Mouse (Mus musculus) gastrocnemius, adult 2 months (tissue): ENCODE measurements around the gene Tenm2. TPM values are rescaled to one million over a fixed set of nuclear protein-coding genes. Genes with fewer than 3 reads are reported as not detected.

Source experiments
- DNase-seq: peaks from one replicate; pipeline ENCODE4 v3.0.0; 2022
- H3K27ac ChIP-seq: fragments of 200-600 bp; 2 replicates; pipeline ENCODE4 v1.8.1; 2022; ENCODE audit warnings: mild to moderate bottlenecking
- H3K4me3 ChIP-seq: fragments of 200-600 bp; 2 replicates; pipeline ENCODE4 v1.8.1; 2022; ENCODE audit warnings: mild to moderate bottlenecking, moderate library complexity
- CTCF ChIP-seq: fragments of 200-600 bp; IDR thresholded peaks from 2 replicates; pipeline ENCODE4 v1.8.1; 2022; ENCODE audit warnings: antibody characterized with exemption, mild to moderate bottlenecking, moderate library complexity
- intact Hi-C: fragments of 180-260 bp; cut with DNase I; formaldehyde crosslinking; loops from one replicate; pipeline ENCODE4 v1.15.1; 2025
- total RNA-seq, 2 experiments: library from RNA; stranded (reverse); gene quantifications; 2 replicates each; pipeline ENCODE4 v1.2.3; 2021

Tenm2 gene
- total RNA-seq, 2 experiments from 2014 or later: 0.42 to 0.43 TPM

- DNase-seq: no peak
- TF ChIP-seq CTCF: no peak
- Histone ChIP-seq H3K27ac (no peak overlapping the region), H3K4me3 (no peak overlapping the region)
- intact Hi-C loops: no loop called here
Observed at GRCm38 (mm10) chr11:36269945-36270344, 965.8 kb downstream of the Tenm2 start.

- no peak overlapping the region for H3K27ac ChIP-seq
- intact Hi-C loops: no loop called here
Observed at GRCm38 (mm10) chr11:36264776-36265466, 970.8 kb downstream of the Tenm2 start.

GRCm38 (mm10) chr11:36263840-36264239, 971.9 kb downstream of the Tenm2 start:
- intact Hi-C loops: no loop called here
- no peak for DNase-seq
- TF ChIP-seq CTCF: no peak
- Histone ChIP-seq H3K4me3 (no peak overlapping the region), H3K27ac (no peak overlapping the region)

More at GRCm38 (mm10) chr11:36264776-36265466, 970.8 kb downstream of the Tenm2 start:
- no peak overlapping the region for H3K4me3 ChIP-seq
- DNase-seq: no peak
- no peak for TF ChIP-seq CTCF

GRCm38 (mm10) chr11:36257187-36257586, 978.6 kb downstream of the Tenm2 start:
- no peak overlapping the region for H3K4me3 ChIP-seq
- no peak overlapping the region for H3K27ac ChIP-seq
- TF ChIP-seq CTCF: no peak
- intact Hi-C loops: no loop called here
- DNase-seq: no peak

GRCm38 (mm10) chr11:36256747-36257146, 979.0 kb downstream of the Tenm2 start:
- no peak for TF ChIP-seq CTCF
- intact Hi-C loops: no loop called here
- Histone ChIP-seq H3K4me3 (no peak overlapping the region), H3K27ac (no peak overlapping the region)
- no peak for DNase-seq

GRCm38 (mm10) chr11:36254019-36254418, 981.7 kb downstream of the Tenm2 start:
- intact Hi-C loops: no loop called here

GRCm38 (mm10) chr11:36250111-36250510, 985.7 kb downstream of the Tenm2 start:
- DNase-seq: no peak
- no peak for TF ChIP-seq CTCF
- no peak overlapping the region for H3K4me3 ChIP-seq
- H3K27ac ChIP-seq: no peak overlapping the region
- intact Hi-C loops: no loop called here

More at GRCm38 (mm10) chr11:36254019-36254418, 981.7 kb downstream of the Tenm2 start:
- Histone ChIP-seq H3K27ac (no peak overlapping the region), H3K4me3 (no peak overlapping the region)
- no peak for DNase-seq
- TF ChIP-seq CTCF: no peak

GRCm38 (mm10) chr11:36246152-36246551, 989.6 kb downstream of the Tenm2 start:
- Histone ChIP-seq H3K4me3 (no peak overlapping the region), H3K27ac (no peak overlapping the region)
- no peak for DNase-seq
- intact Hi-C loops: no loop called here
- TF ChIP-seq CTCF: peak; percentile 21; the same call in 1 of the 2 replicates

- Histone ChIP-seq H3K4me3 (no peak overlapping the region), H3K27ac (no peak overlapping the region)
- no peak for TF ChIP-seq CTCF
- intact Hi-C loops: no loop called here
- no peak for DNase-seq
Observed at GRCm38 (mm10) chr11:36244491-36244882, 991.3 kb downstream of the Tenm2 start.

- intact Hi-C loops: no loop called here
Observed at GRCm38 (mm10) chr11:36243747-36244490, 991.8 kb downstream of the Tenm2 start.

GRCm38 (mm10) chr11:36238890-36239289, 996.9 kb downstream of the Tenm2 start:
- no peak for DNase-seq
- no peak for TF ChIP-seq CTCF
- H3K27ac ChIP-seq: no peak overlapping the region
- intact Hi-C loops: no loop called here
- H3K4me3 ChIP-seq: no peak overlapping the region

More at GRCm38 (mm10) chr11:36243747-36244490, 991.8 kb downstream of the Tenm2 start:
- no peak overlapping the region for H3K27ac ChIP-seq
- peak; percentile 46 for DNase-seq
- TF ChIP-seq CTCF: no peak
- no peak overlapping the region for H3K4me3 ChIP-seq

GRCm38 (mm10) chr11:36228654-36229053, 1007.1 kb downstream of the Tenm2 start:
- no peak for DNase-seq
- intact Hi-C loops: no loop called here
- TF ChIP-seq CTCF: no peak

GRCm38 (mm10) chr11:36228196-36228595, 1007.6 kb downstream of the Tenm2 start:
- DNase-seq: no peak
- Histone ChIP-seq H3K4me3 (no peak overlapping the region), H3K27ac (no peak overlapping the region)
- no peak for TF ChIP-seq CTCF
- intact Hi-C loops: no loop called here

More at GRCm38 (mm10) chr11:36228654-36229053, 1007.1 kb downstream of the Tenm2 start:
- no peak overlapping the region for H3K27ac ChIP-seq
- no peak overlapping the region for H3K4me3 ChIP-seq
